Mouse (Mus musculus): ENCODE measurements around the gene Epb41l2.

Gene Epb41l2

DNA sequence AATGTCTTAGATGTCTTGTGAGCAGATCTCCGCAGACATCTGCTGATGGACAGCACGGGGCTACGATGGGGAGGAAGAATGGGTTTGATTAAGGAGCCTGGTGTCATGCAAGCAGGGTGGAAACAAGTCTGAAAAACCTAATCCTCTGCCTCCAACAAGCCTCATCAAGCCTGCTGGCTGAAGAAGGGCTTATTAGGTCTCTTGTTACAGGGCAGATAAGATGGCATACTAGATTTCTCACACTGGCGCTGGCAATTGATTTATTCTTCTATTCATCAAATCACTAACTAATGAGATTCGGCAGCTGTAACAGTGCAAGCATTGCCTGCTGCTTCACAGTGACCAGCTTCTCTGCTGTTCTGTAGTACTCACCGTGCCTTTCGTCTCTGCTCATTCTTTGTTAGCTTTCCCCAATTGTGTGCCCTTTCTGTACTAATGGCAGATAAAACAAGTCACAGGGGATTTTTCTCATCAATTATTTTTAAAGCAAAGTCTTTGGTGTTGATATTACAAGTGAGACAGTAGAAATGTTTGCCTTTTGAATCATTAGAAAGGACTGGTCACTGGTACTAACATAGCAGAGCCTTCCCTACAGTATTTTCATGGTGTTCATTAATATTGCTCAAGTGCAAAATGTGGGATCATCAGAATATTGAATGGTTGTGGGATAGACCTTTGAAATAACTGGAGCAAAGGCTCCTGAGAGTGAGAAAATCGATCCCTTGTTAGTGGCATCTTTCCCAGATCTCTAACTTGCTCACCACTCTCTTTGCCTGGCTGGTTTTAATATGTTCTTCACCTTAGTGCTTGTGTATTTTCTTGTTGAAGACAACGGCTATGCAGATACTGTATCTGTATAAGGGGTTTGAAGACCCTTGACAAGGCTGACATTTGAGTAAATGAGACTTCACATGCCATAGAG is 212.0 kb downstream of the Epb41l2 start:
- no peak for DNase-seq (ENCODE audit: extremely low spot score, low spot score)
